In genomic region chr6:122302661-122303060, GRCm38 (mm10) we compare ENCODE assay signal across 15 mouse cellular contexts.
"Had no signal": no experiment of that assay in that cellular context is flagged by ENCODE, and none has a peak within 500 bp of the region (broad histone marks: within the 10 kb centered on the region; RNA-seq: fewer than 3 reads in every experiment).

No protein-coding gene starts in this region.

- DNase-seq: kidney, adult 2 months; kidney, postnatal 25 days; layer of hippocampus, adult 9-11 months; liver, embryonic 13.5 days; lung, adult 2 months; lung, postnatal 14 days; lung, postnatal 4 days; right cerebral cortex, adult 18-20 months; right cerebral cortex, postnatal 14 days; right cerebral cortex, postnatal 4 days; thymus, adult 2 months; thymus, postnatal 25 days had no signal

- ATAC-seq: intestine, postnatal 0 days; midbrain, embryonic 13.5 days; midbrain, embryonic 16.5 days had no signal
